In genomic region chr16:17150520-17151258, GRCm38 (mm10) we compare ENCODE assay signal across 28 mouse cellular contexts. TPM values are rescaled to one million over a fixed set of nuclear protein-coding genes. Genes with fewer than 3 reads are reported as not detected.
DNase-seq lines count a peak whose midpoint lies in the region; ATAC-seq and TF ChIP-seq lines count a peak whose summit lies in the region.
"Had no signal": no experiment of that assay in that cellular context is flagged by ENCODE, and none has a peak within 500 bp of the region (broad histone marks: within the 10 kb centered on the region; RNA-seq: fewer than 3 reads in every experiment).

No protein-coding gene starts in this region.

- no peak for TF ChIP-seq CTCF in MEL (IDR thresholded peaks at IDR 0.05 in 2 of 3, conservative IDR thresholded peaks at IDR 0.05 in 1 of 3; ENCODE audit: control insufficient read depth in 1 of 3, insufficient read depth in 1 of 3, low read depth in 2 of 3, low read length in 3 of 3, poor library complexity in 1 of 3, severe bottlenecking in 1 of 3)

- H3K9ac ChIP-seq in MEL (ENCODE audit: control insufficient read depth, low read depth, low read length, poor library complexity, severe bottlenecking): no peak overlapping the region
- no peak overlapping the region for H3K9ac ChIP-seq in stomach, embryonic 16.5 days (ENCODE audit: low read length)
- H3K9ac ChIP-seq: embryonic facial prominence, embryonic 13.5 days; hindbrain, embryonic 13.5 days; limb, embryonic 12.5 days; liver, postnatal 0 days; midbrain, embryonic 15.5 days; neural tube, embryonic 12.5 days had no signal

- H3K4me2 ChIP-seq in stomach, embryonic 16.5 days (ENCODE audit: low read depth, low read length): no peak overlapping the region
- H3K4me2 ChIP-seq: embryonic facial prominence, embryonic 13.5 days; hindbrain, embryonic 13.5 days; limb, embryonic 12.5 days; liver, embryonic 11.5 days; midbrain, embryonic 15.5 days; neural tube, embryonic 12.5 days had no signal

- H3K27ac ChIP-seq in MEL (ENCODE audit: control insufficient read depth, low read depth, low read length): no peak overlapping the region
- H3K27ac ChIP-seq in stomach, embryonic 16.5 days (ENCODE audit: low read length): peak overlapping the region; percentile 18; the same call in 1 of the 2 replicates
- H3K27ac ChIP-seq: embryonic facial prominence, embryonic 13.5 days; gastrocnemius, adult 2 months; hindbrain, embryonic 13.5 days; limb, embryonic 12.5 days; midbrain, embryonic 15.5 days; neural tube, embryonic 12.5 days had no signal

- TF ChIP-seq RAD21 in MEL (IDR thresholded peaks at IDR 0.05; ENCODE audit: low read depth, low read length): no peak

- peaks cover 18% of the 10 kb centered on the region for H3K79me2 ChIP-seq in MEL (ENCODE audit: control insufficient read depth, insufficient read depth, low read length, poor library complexity)

- no peak for TF ChIP-seq EP300 in MEL (IDR thresholded peaks at IDR 0.05; ENCODE audit: low read depth in 1 of 2, low read length in 2 of 2)

- TF ChIP-seq POLR2A in MEL (IDR thresholded peaks at IDR 0.05; ENCODE audit: control insufficient read depth in 1 of 2, insufficient read depth in 1 of 2, low read depth in 1 of 2, low read length in 2 of 2, poor library complexity in 1 of 2): peak in 1 of 2 experiments; percentile 33; a peak in 1 of 4 replicates

- H3K36me3 ChIP-seq in MEL (ENCODE audit: control insufficient read depth in 1 of 2, insufficient read depth in 2 of 2, low read length in 2 of 2): peaks cover 5 to 9% of the 10 kb centered on the region in 2 experiments
- peaks cover 10% of the 10 kb centered on the region for H3K36me3 ChIP-seq in stomach, embryonic 16.5 days (ENCODE audit: control insufficient read depth, insufficient read depth, low read length)

- no peaks in the 10 kb centered on the region for H3K9me3 ChIP-seq in MEL (replicated peaks; ENCODE audit: insufficient read depth, low read length)
- H3K9me3 ChIP-seq in stomach, embryonic 16.5 days (replicated peaks; ENCODE audit: control insufficient read depth, low read length): no peaks in the 10 kb centered on the region
- H3K9me3 ChIP-seq: embryonic facial prominence, embryonic 13.5 days; hindbrain, embryonic 13.5 days; limb, embryonic 12.5 days; midbrain, embryonic 15.5 days; neural tube, embryonic 12.5 days had no signal

- peak; percentile 19 for DNase-seq in kidney, adult 18-20 months
- DNase-seq in kidney, postnatal 10 days: no peak
- DNase-seq in MEL (ENCODE audit: low read depth, low spot score) (no peak), adipocyte (ENCODE audit: low spot score) (no peak)
- DNase-seq in kidney, postnatal 14 days: peak; percentile 25
- no peak for DNase-seq in cerebellum, postnatal 10 days
- DNase-seq: adrenal gland, adult 8-10 months; cerebellum, adult 11-12 months; cerebellum, postnatal 14 days; gastrocnemius, adult 2 months; liver, postnatal 0 days; right cerebral cortex, postnatal 14 days; spleen, adult 18-20 months; thymus, adult 2 months had no signal

- peaks cover 2 to 5% of the 10 kb centered on the region in 2 experiments; a peak in 3 of 4 replicates for H3K4me1 ChIP-seq in MEL (ENCODE audit: control insufficient read depth in 1 of 2, insufficient read depth in 2 of 2, low read length in 2 of 2)
- H3K4me1 ChIP-seq in stomach, embryonic 16.5 days (ENCODE audit: control insufficient read depth, insufficient read depth, low read length): peaks cover 13% of the 10 kb centered on the region

- ATAC-seq in stomach, embryonic 16.5 days (ENCODE audit: insufficient read depth, low FRiP score): no peak
- ATAC-seq: CD4-positive, CD25-positive, alpha-beta regulatory T cell, adult 4 months; forebrain, embryonic 14.5 days; liver, postnatal 0 days; lung, postnatal 0 days; midbrain, embryonic 15.5 days; Patski had no signal

- WGBS in stomach, embryonic 16.5 days: 89% methylated on average over 7 of the region's 7 CpGs

- no peaks in the 10 kb centered on the region for H3K27me3 ChIP-seq in MEL (ENCODE audit: control insufficient read depth in 1 of 2, insufficient read depth in 2 of 2, low read length in 2 of 2)
- H3K27me3 ChIP-seq in stomach, embryonic 16.5 days (ENCODE audit: control insufficient read depth, insufficient read depth, low read length): no peaks in the 10 kb centered on the region
- H3K27me3 ChIP-seq: midbrain, embryonic 15.5 days; Patski had no signal

- H3K4me3 ChIP-seq in MEL (ENCODE audit: control insufficient read depth in 1 of 2, insufficient read depth in 1 of 2, low read depth in 2 of 2, low read length in 2 of 2): no peak overlapping the region
- H3K4me3 ChIP-seq in stomach, embryonic 16.5 days (replicated peaks; ENCODE audit: low read length): no peak overlapping the region
- H3K4me3 ChIP-seq: embryonic facial prominence, embryonic 13.5 days; erythroblast, embryonic 14.5 days; gastrocnemius, adult 2 months; hindbrain, embryonic 13.5 days; limb, embryonic 12.5 days; midbrain, embryonic 15.5 days; neural tube, embryonic 12.5 days had no signal

TF ChIP-seq in MEL, 35 proteins besides CTCF, POLR2A, EP300 and RAD21:
- TF ChIP-seq POLR2AphosphoS2 (IDR thresholded peaks at IDR 0.05; ENCODE audit: low read length) (peak; percentile 28; the same call in 1 of the 2 replicates), CHD1 (IDR thresholded peaks at IDR 0.05; ENCODE audit: low read depth, low read length) (no peak), TBP (IDR thresholded peaks at IDR 0.05; ENCODE audit: low read depth, low read length) (no peak), ZKSCAN1 (IDR thresholded peaks at IDR 0.05; ENCODE audit: low read depth, low read length) (no peak)

RNA-seq across cellular contexts. Expression of gene Ccdc116, which starts 3.7 kb away (rescaled TPM):
- total RNA-seq in MEL (2012; rRNA removed): 3.4 and 4.9 TPM in 2 replicates
- polyA plus RNA-seq in MEL (2012; ENCODE audit: insufficient read depth in 1 of 2, insufficient read length in 2 of 2, low read depth in 1 of 2, low replicate concordance in 2 of 2, missing spikeins in 1 of 2): 1 to 10 TPM in 1 of 2 experiments, not detected in 1; 7.9 TPM
- 1.6 TPM in 2 replicates for polyA plus RNA-seq in stomach, embryonic 16.5 days (2015; fragmentation: Nextera tagmentation; extraction: Ambion mirVana)

RNA-seq across cellular contexts. Expression of gene Ydjc, which starts 6.3 kb away (rescaled TPM):
- 56.7 TPM in 2 replicates for total RNA-seq in MEL (2012; rRNA removed)
- 10 to 100 TPM in 1 of 2 experiments, not detected in 1; 68.5 TPM for polyA plus RNA-seq in MEL (2012; ENCODE audit: insufficient read depth in 1 of 2, insufficient read length in 2 of 2, low read depth in 1 of 2, low replicate concordance in 2 of 2, missing spikeins in 1 of 2)
- polyA plus RNA-seq in stomach, embryonic 16.5 days (2015; fragmentation: Nextera tagmentation; extraction: Ambion mirVana): 15.9 and 20.2 TPM in 2 replicates

RNA-seq across cellular contexts. Expression of gene Sdf2l1, which starts 18.5 kb away (rescaled TPM):
- 246 and 263 TPM in 2 replicates for total RNA-seq in MEL (2012; rRNA removed)
- polyA plus RNA-seq in MEL (2012; ENCODE audit: insufficient read depth in 1 of 2, insufficient read length in 2 of 2, low read depth in 1 of 2, low replicate concordance in 2 of 2, missing spikeins in 1 of 2): 100 to 1,000 TPM in 1 of 2 experiments, not detected in 1; 249 TPM
- 140 and 152 TPM in 2 replicates for polyA plus RNA-seq in stomach, embryonic 16.5 days (2015; fragmentation: Nextera tagmentation; extraction: Ambion mirVana)

RNA-seq across cellular contexts. Expression of gene 2610318N02Rik, which starts 25.7 kb away (rescaled TPM):
- total RNA-seq in MEL (2012; rRNA removed): 22.6 and 23.8 TPM in 2 replicates
- polyA plus RNA-seq in MEL (2012; ENCODE audit: insufficient read depth in 1 of 2, insufficient read length in 2 of 2, low read depth in 1 of 2, low replicate concordance in 2 of 2, missing spikeins in 1 of 2): 10 to 100 TPM in 1 of 2 experiments, not detected in 1; 80.6 TPM
- 19.1 and 21.3 TPM in 2 replicates for polyA plus RNA-seq in stomach, embryonic 16.5 days (2015; fragmentation: Nextera tagmentation; extraction: Ambion mirVana)
- total RNA-seq: gastrocnemius, adult 2 months; heart, adult 8-10 months; heart, postnatal 25 days had no signal

RNA-seq across cellular contexts. Expression of gene Ppil2, which starts 39.6 kb away (rescaled TPM):
- 62.1 and 62.9 TPM in 2 replicates for total RNA-seq in MEL (2012; rRNA removed)
- polyA plus RNA-seq in MEL (2012; ENCODE audit: insufficient read depth in 1 of 2, insufficient read length in 2 of 2, low read depth in 1 of 2, low replicate concordance in 2 of 2, missing spikeins in 1 of 2): 10 to 100 TPM in 1 of 2 experiments, not detected in 1; 81.2 TPM
- 123 and 135 TPM in 2 replicates for polyA plus RNA-seq in stomach, embryonic 16.5 days (2015; fragmentation: Nextera tagmentation; extraction: Ambion mirVana)

Comparison
In these comparisons a context has a peak if more than half of its experiments do, and no peak if none do; other contexts are left out.
1. DNase-seq: peak in kidney, adult 18-20 months (single experiment) and kidney, postnatal 14 days (single experiment); none in kidney, postnatal 10 days (single experiment), MEL (single experiment), adipocyte (single experiment) and cerebellum, postnatal 10 days (0 of 2).